Mouse (Mus musculus): ENCODE data around the gene Rgs5. TPM values are rescaled to one million over a fixed set of nuclear protein-coding genes. Genes with fewer than 3 reads are reported as not detected.

Gene Rgs5
- polyA plus RNA-seq, 1 experiment from 2014 or later, result 2.6 TPM

Other genes starting within 250 kb of the Rgs5 start
- 104 and 105 TPM in 2 replicates for gene Nuf2, start 124.0 kb upstream of the Rgs5 start, polyA plus RNA-seq (2014; fragmentation: Nextera tagmentation; extraction: Ambion mirVana)
- gene Rgs4, start 92.1 kb downstream of the Rgs5 start, polyA plus RNA-seq (2014; fragmentation: Nextera tagmentation; extraction: Ambion mirVana), result 6.6 and 8.7 TPM in 2 replicates